Mouse (Mus musculus) intestine, embryonic 15.5 days (tissue): ENCODE results near the gene Dusp13. TPM values are rescaled to one million over a fixed set of nuclear protein-coding genes. Genes with fewer than 3 reads are reported as not detected.

Source experiments
- ATAC-seq: fragments of 200-750 bp; cut with Nextera tagmentation; 2 replicates; pipeline ENCODE4 v1.8.0; 2017; ENCODE audit warnings: moderate TSS enrichment, moderate library complexity
- H3K27ac ChIP-seq: fragments of 300-500 bp; sonication (generic); 2 replicates; pipeline ENCODE4 v1.5.1; 2015; ENCODE audit warnings: mild to moderate bottlenecking, inconsistent platforms
- H3K27me3 ChIP-seq: fragments of 300-500 bp; sonication (generic); replicated peaks from 2 replicates; pipeline ENCODE4 v1.6.1; 2015; ENCODE audit warnings: inconsistent platforms
- H3K36me3 ChIP-seq: fragments of 300-500 bp; sonication (generic); 2 replicates; pipeline ENCODE4 v1.6.1; 2015; ENCODE audit warnings: inconsistent platforms
- H3K4me1 ChIP-seq: fragments of 300-500 bp; sonication (generic); replicated peaks from 2 replicates; pipeline ENCODE4 v1.6.1; 2015; ENCODE audit warnings: inconsistent platforms
- H3K4me2 ChIP-seq: fragments of 300-500 bp; sonication (generic); replicated peaks from 2 replicates; pipeline ENCODE4 v1.6.1; 2015; ENCODE audit warnings: mild to moderate bottlenecking, inconsistent platforms
- H3K4me3 ChIP-seq: fragments of 300-500 bp; sonication (generic); replicated peaks from 2 replicates; pipeline ENCODE4 v1.5.1; 2015; ENCODE audit warnings: inconsistent platforms
- H3K9ac ChIP-seq: fragments of 300-500 bp; sonication (generic); 2 replicates; pipeline ENCODE4 v1.6.1; 2015; ENCODE audit warnings: inconsistent platforms
- H3K9me3 ChIP-seq: fragments of 300-500 bp; sonication (generic); 2 replicates; pipeline ENCODE4 v1.6.1; 2016; ENCODE audit warnings: inconsistent platforms
- WGBS: fragments of 180-500 bp; shearing (Covaris S2); methylation state at CpG from one replicate; pipeline ENCODE4 v1.1.7; 2015; 5-methylcytosine and 5-hydroxymethylcytosine counted together
- polyA plus RNA-seq: library from polyadenylated mRNA; unstranded; fragments of >200 nt; fragmentation: Nextera tagmentation; extraction: Ambion mirVana; gene quantifications from 2 replicates; pipeline ENCODE4 v1.2.1, GENCODE M21; 2015

Dusp13 gene
- polyA plus RNA-seq, 1 experiment from 2014 or later, result not detected

- Histone ChIP-seq H3K4me1 (no peaks in the 10 kb centered on the region; the same call in 1 of the 2 replicates), H3K27me3 (no peaks in the 10 kb centered on the region), H3K4me3 (no peak overlapping the region), H3K4me2 (no peak overlapping the region), H3K9ac (no peak overlapping the region), H3K9me3 (no peaks in the 10 kb centered on the region), H3K27ac (no peak overlapping the region), H3K36me3 (no peaks in the 10 kb centered on the region)
- WGBS, result 36% methylated on average over 17 of the region's 17 CpGs
- no peak for ATAC-seq
These were observed 31.2 kb downstream of the Dusp13 start for GRCm38 (mm10) chr14:21719646-21720383.

DNA sequence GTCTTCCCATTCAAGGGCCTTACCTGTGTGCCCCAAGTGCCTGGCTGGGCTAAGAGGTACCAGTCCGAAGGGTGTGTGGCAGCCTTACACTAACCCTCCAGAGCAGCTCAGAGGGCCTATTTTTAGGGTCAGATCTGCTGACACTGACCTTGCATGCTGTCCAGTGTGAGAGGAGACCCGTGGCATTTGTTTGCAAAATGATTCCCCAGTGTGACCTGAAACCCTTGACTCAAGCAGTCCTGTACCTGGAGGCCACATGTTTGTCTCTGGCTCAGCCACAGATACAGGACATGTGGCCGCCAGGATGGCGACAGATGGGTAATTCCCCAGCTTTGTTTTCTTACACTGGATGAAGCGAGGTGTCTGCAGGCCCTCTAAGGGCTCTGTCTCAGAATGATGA, 36.5 kb downstream of the Dusp13 start, which contains the start of gene Dupd1:
Gene Dupd1 (minus strand): TSS at position 91 of the 400 bp plus-strand sequence.
- no peak within 1 kb of the TSS for H3K9ac ChIP-seq
- 69% methylated on average over 5 of the region's 5 CpGs for WGBS
- no peak for ATAC-seq
- no peak within 1 kb of the TSS for H3K4me3 ChIP-seq
- H3K36me3 ChIP-seq, result no peaks in the 10 kb centered on the region
- H3K27me3 ChIP-seq, result no peaks in the 10 kb centered on the region
- H3K4me1 ChIP-seq, result no peaks in the 10 kb centered on the region; the same call in 1 of the 2 replicates
- H3K9me3 ChIP-seq, result no peaks in the 10 kb centered on the region
- no peak within 1 kb of the TSS for H3K4me2 ChIP-seq
- no peak within 1 kb of the TSS for H3K27ac ChIP-seq

- no peak overlapping the region for H3K4me2 ChIP-seq
- no peaks in the 10 kb centered on the region; the same call in 1 of the 2 replicates for H3K4me1 ChIP-seq
- no peaks in the 10 kb centered on the region for H3K27me3 ChIP-seq
- 60% methylated on average over 2 of the region's 2 CpGs for WGBS
- no peak for ATAC-seq
- no peak overlapping the region for H3K9ac ChIP-seq
- no peaks in the 10 kb centered on the region for H3K9me3 ChIP-seq
- H3K36me3 ChIP-seq, result no peaks in the 10 kb centered on the region
- H3K27ac ChIP-seq, result no peak overlapping the region
- H3K4me3 ChIP-seq, result no peak overlapping the region
These were observed 39.8 kb downstream of the Dusp13 start for GRCm38 (mm10) chr14:21711231-21711630.

DNA sequence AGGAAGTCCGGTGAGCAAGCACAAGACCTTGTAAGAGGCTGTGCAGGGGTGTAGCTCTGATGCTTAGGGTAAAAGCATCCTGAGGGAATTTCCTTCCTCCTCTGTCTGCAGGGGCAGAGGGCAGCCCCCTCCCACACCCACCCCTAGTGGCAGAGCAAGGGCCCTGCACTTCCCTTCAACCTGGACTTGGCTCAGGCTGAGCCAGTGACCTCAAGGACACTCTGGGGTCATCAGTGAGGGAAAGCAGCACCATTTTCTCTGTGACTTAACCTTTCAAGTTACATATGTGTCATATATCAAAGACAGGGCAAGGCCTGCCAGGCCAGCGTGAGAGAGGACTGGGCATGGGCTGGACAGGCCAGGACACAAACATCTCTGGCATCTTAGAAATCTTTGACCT, 41.4 kb downstream of the Dusp13 start:
- 64% methylated on average over 2 of the region's 2 CpGs for WGBS
- ATAC-seq, result no peak

GRCm38 (mm10) chr14:21706759-21707571, 44.0 kb downstream of the Dusp13 start:
- peak; percentile 41; the same call in 1 of the 2 replicates for ATAC-seq
- H3K9me3 ChIP-seq, result no peaks in the 10 kb centered on the region
- no peaks in the 10 kb centered on the region; the same call in 1 of the 2 replicates for H3K4me1 ChIP-seq
- H3K36me3 ChIP-seq, result no peaks in the 10 kb centered on the region
- no peak overlapping the region for H3K4me3 ChIP-seq
- H3K9ac ChIP-seq, result no peak overlapping the region
- WGBS, result 51% methylated on average over 12 of the region's 12 CpGs
- H3K4me2 ChIP-seq, result no peak overlapping the region
- no peaks in the 10 kb centered on the region for H3K27me3 ChIP-seq
- H3K27ac ChIP-seq, result peak overlapping the region; percentile 40; the same call in 1 of the 2 replicates

More for the DNA sequence above, 41.4 kb downstream of the Dusp13 start:
- no peaks in the 10 kb centered on the region; the same call in 1 of the 2 replicates for H3K4me1 ChIP-seq
- no peak overlapping the region for H3K9ac ChIP-seq
- H3K27me3 ChIP-seq, result no peaks in the 10 kb centered on the region
- H3K27ac ChIP-seq, result no peak overlapping the region
- no peaks in the 10 kb centered on the region for H3K9me3 ChIP-seq
- no peak overlapping the region for H3K4me2 ChIP-seq
- no peaks in the 10 kb centered on the region for H3K36me3 ChIP-seq
- no peak overlapping the region for H3K4me3 ChIP-seq

DNA sequence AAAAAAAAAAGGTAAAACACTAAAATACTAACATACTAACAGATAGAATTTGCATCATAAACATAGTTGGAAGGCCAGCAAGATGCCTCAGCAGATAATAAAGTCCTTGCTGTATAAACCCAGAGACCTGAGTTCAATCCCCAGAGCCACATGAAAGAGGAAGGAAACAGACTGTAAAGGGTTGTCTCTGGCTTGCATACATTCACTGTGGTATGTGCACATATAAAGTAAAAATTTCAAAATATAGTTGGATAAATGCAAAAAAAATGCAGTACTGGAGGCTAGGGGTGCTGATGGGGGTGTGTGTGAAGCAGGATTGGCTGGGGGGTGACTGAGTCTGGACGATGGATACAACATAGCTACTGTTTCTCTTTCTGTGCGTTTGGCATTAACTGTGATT, 45.5 kb downstream of the Dusp13 start:
- H3K27ac ChIP-seq, result no peak overlapping the region
- no peaks in the 10 kb centered on the region for H3K27me3 ChIP-seq
- H3K4me1 ChIP-seq, result no peaks in the 10 kb centered on the region; the same call in 1 of the 2 replicates
- WGBS, result 82% methylated on average over 2 of the region's 2 CpGs
- H3K4me2 ChIP-seq, result no peak overlapping the region
- no peaks in the 10 kb centered on the region for H3K9me3 ChIP-seq
- H3K4me3 ChIP-seq, result no peak overlapping the region
- ATAC-seq, result no peak
- no peaks in the 10 kb centered on the region for H3K36me3 ChIP-seq
- H3K9ac ChIP-seq, result no peak overlapping the region

GRCm38 (mm10) chr14:21703255-21703654, 47.7 kb downstream of the Dusp13 start:
- no peaks in the 10 kb centered on the region for H3K9me3 ChIP-seq
- no peak overlapping the region for H3K4me2 ChIP-seq
- no peaks in the 10 kb centered on the region; the same call in 1 of the 2 replicates for H3K4me1 ChIP-seq
- no peak overlapping the region for H3K9ac ChIP-seq
- ATAC-seq, result no peak
- 58% methylated on average over 5 of the region's 5 CpGs for WGBS
- no peaks in the 10 kb centered on the region for H3K27me3 ChIP-seq
- H3K36me3 ChIP-seq, result no peaks in the 10 kb centered on the region
- H3K27ac ChIP-seq, result no peak overlapping the region
- no peak overlapping the region for H3K4me3 ChIP-seq

GRCm38 (mm10) chr14:21702691-21703090, 48.3 kb downstream of the Dusp13 start:
- WGBS, result 88% methylated on average over 8 of the region's 8 CpGs
- no peaks in the 10 kb centered on the region for H3K36me3 ChIP-seq
- no peaks in the 10 kb centered on the region; the same call in 1 of the 2 replicates for H3K4me1 ChIP-seq
- no peak for ATAC-seq
- H3K9me3 ChIP-seq, result no peaks in the 10 kb centered on the region
- H3K4me3 ChIP-seq, result no peak overlapping the region
- H3K27ac ChIP-seq, result no peak overlapping the region
- no peaks in the 10 kb centered on the region for H3K27me3 ChIP-seq
- no peak overlapping the region for H3K4me2 ChIP-seq
- no peak overlapping the region for H3K9ac ChIP-seq

DNA sequence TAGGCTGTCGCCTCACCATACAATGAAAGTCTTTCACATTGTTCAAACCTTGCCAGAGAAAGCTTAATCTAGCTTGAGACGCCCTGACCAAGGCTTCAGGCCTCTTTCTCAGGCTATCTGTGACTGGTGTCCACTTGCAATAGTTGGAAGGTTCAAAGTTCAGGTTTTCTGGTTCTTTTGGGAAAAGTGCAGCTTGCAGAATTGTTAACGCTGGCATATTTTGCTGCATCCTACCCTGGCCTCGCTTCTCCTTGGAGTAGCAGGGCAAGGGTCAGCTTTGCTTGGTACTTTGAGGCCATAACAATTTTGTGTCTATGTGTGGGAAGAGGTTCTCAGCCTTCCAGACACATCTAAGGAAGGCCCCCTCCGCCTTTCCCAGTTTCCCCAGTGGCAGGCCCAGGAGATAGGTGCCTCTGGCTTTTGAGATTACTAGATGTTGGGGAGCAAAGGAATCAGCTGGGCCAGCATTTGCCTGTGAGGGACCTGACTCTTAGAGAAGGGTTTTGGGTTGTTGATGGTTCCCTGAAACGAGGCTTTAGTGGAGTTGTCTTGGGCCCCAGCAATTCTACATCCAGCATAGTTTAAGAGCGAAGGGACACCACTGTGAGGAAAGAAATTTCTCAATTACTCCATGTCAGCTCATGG, 54.7 kb downstream of the Dusp13 start:
- no peaks in the 10 kb centered on the region for H3K27me3 ChIP-seq
- H3K27ac ChIP-seq, result no peak overlapping the region
- H3K36me3 ChIP-seq, result 0 out of 2 replicates have a peak, but pooled peaks cover 2% of the 10 kb centered on the region
- no peaks in the 10 kb centered on the region for H3K9me3 ChIP-seq
- 0 out of 2 replicates have a peak, but pooled peaks cover 2% of the 10 kb centered on the region for H3K4me1 ChIP-seq
- H3K9ac ChIP-seq, result no peak overlapping the region
- 83% methylated on average over 7 of the region's 7 CpGs for WGBS
- no peak overlapping the region for H3K4me3 ChIP-seq
- ATAC-seq, result no peak
- no peak overlapping the region for H3K4me2 ChIP-seq

DNA sequence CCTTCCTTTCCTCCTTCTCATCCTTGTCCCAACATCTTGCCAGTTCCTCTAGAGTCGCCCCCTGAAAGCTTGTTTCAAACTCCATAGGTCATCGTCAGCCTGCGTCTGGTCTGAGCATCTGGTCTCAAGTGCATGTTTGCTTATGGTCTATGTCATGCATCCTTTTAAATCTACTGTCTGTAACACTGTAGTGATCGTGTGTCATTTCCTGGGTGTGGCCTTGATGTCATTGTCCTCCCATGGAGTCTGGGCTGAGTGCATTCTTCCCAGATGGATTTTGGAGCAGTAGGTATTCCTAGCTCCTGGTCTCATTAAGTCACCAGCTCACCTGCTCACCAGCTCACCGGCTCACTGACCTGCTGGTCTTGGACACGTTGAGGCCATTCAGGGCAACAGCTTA, 56.0 kb downstream of the Dusp13 start:
- Histone ChIP-seq H3K9ac (no peak overlapping the region), H3K4me1 (0 out of 2 replicates have a peak, but pooled peaks cover 2% of the 10 kb centered on the region), H3K9me3 (no peaks in the 10 kb centered on the region), H3K4me2 (no peak overlapping the region), H3K27ac (no peak overlapping the region), H3K4me3 (no peak overlapping the region), H3K27me3 (no peaks in the 10 kb centered on the region), H3K36me3 (0 out of 2 replicates have a peak, but pooled peaks cover 2% of the 10 kb centered on the region)
- no peak for ATAC-seq
- WGBS, result 44% methylated on average over 6 of the region's 6 CpGs

- Histone ChIP-seq H3K36me3 (0 out of 2 replicates have a peak, but pooled peaks cover 2% of the 10 kb centered on the region), H3K4me1 (peaks cover 11% of the 10 kb centered on the region), H3K4me2 (no peak overlapping the region), H3K27me3 (0 out of 2 replicates have a peak, but pooled peaks cover 6% of the 10 kb centered on the region), H3K9ac (no peak overlapping the region), H3K9me3 (no peaks in the 10 kb centered on the region), H3K27ac (no peak overlapping the region), H3K4me3 (no peak overlapping the region)
- WGBS, result 82% methylated on average over 3 of the region's 3 CpGs
- no peak for ATAC-seq
These were observed 59.9 kb downstream of the Dusp13 start for GRCm38 (mm10) chr14:21691070-21691469.
